Mouse (Mus musculus): ENCODE data around the gene Pcdh19. TPM values are rescaled to one million over a fixed set of nuclear protein-coding genes. Genes with fewer than 3 reads are reported as not detected.

Gene Pcdh19
- polyA plus RNA-seq, 1 experiment = 0.51 TPM

DNA sequence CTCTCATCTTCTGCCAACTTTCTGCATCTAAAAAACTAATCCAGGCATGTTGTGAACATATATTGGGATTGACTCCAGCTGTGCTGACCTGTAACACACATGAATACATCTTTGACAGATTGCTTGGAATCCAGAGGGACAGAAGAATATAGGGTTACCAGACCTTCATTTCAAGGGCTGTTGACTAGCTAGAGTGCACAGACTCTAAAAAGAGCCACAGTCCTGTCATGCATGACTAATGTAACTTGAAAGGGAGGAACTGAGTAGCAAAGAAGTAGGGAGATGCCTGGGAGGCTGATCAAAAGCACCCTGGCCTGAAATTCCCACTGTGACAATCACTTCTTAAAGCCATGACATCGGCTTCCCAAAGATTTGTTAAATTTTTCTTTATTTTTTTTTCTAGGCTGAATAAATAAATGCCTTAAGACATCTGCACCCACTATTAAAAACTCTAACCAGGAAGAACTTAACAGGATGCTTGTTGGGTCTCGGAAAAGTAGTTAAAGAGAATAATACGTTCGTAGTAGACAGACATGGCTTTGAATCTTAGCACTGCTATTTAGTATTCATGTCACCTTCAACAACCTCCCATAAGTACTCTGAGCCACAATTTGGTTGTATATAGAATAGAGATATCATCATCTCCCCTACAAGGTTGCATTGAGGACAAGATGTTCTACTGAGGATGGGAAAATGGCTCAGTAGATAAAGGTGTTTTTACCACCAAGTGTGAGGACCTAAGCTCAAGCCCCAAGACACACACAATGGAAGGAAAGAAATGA is 113.0 kb downstream of the Pcdh19 start:
- Histone ChIP-seq H3K4me3 (ENCODE audit: low read depth, low read length) (no peak overlapping the region), H3K27ac (ENCODE audit: insufficient read depth, low read depth, low read length) (no peak overlapping the region), H3K4me1 (ENCODE audit: control insufficient read depth, insufficient read depth, insufficient read length, low read length) (no peaks in the 10 kb centered on the region), H3K36me3 (ENCODE audit: control insufficient read depth, insufficient read depth, low read length) (no peaks in the 10 kb centered on the region), H3K27me3 (ENCODE audit: control insufficient read depth, insufficient read depth, low read length) (no peaks in the 10 kb centered on the region)
- 86% methylated on average over 4 of the region's 4 CpGs for WGBS
- TF ChIP-seq POLR2A (IDR thresholded peaks at IDR 0.05; ENCODE audit: low read depth, low read length) = no peak
- no peak for TF ChIP-seq CTCF (IDR thresholded peaks at IDR 0.05; ENCODE audit: extremely low read depth, insufficient read length, insufficient replicate concordance, low read depth, low read length)

DNA sequence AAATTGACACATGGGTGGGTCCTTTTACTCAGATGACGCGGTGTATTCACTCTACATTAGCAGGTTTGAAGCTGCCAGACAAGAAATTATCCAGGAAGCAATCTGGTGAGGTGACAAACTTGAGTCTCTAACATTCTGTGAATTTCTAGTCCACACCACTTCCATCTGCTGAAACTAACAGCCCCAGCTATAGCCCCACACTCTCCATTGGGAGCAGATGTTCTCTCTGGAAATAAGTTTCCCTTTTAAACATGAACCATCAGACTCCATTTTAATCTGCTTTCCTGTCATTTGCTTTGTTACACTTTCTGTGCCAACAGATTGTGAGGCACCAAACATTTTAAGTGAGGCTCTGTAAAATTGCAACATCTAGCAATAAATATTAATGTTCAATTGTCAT is 123.4 kb downstream of the Pcdh19 start:
- no peaks in the 10 kb centered on the region for H3K36me3 ChIP-seq (ENCODE audit: control insufficient read depth, insufficient read depth, low read length)
- 89% methylated on average over 2 of the region's 2 CpGs for WGBS

More for the DNA sequence above, 123.4 kb downstream of the Pcdh19 start:
- Histone ChIP-seq H3K27ac (ENCODE audit: insufficient read depth, low read depth, low read length) (no peak overlapping the region), H3K27me3 (ENCODE audit: control insufficient read depth, insufficient read depth, low read length) (no peaks in the 10 kb centered on the region), H3K4me3 (ENCODE audit: low read depth, low read length) (no peak overlapping the region), H3K4me1 (ENCODE audit: control insufficient read depth, insufficient read depth, insufficient read length, low read length) (no peaks in the 10 kb centered on the region)
- TF ChIP-seq POLR2A (IDR thresholded peaks at IDR 0.05; ENCODE audit: low read depth, low read length) = no peak

Other genes starting within 250 kb of the Pcdh19 start
- gene Tnmd, start 162.0 kb upstream of the Pcdh19 start, polyA plus RNA-seq (2012; rRNA removed) = not detected in 2 replicates
- gene Tspan6, start 209.4 kb upstream of the Pcdh19 start, polyA plus RNA-seq (2012; rRNA removed) = 0.23 and 0.80 TPM in 2 replicates
- gene Srpx2, start 219.4 kb upstream of the Pcdh19 start, polyA plus RNA-seq (2012; rRNA removed) = 3.1 and 6.1 TPM in 2 replicates